Mouse (Mus musculus): Measurements from ENCODE around the gene Tmem72. TPM values are rescaled to one million over a fixed set of nuclear protein-coding genes. Genes with fewer than 3 reads are reported as not detected.

Gene Tmem72
- total and polyA plus RNA-seq, 3 experiments = 0.11 to 0.30 TPM; not detected in 1

DNA sequence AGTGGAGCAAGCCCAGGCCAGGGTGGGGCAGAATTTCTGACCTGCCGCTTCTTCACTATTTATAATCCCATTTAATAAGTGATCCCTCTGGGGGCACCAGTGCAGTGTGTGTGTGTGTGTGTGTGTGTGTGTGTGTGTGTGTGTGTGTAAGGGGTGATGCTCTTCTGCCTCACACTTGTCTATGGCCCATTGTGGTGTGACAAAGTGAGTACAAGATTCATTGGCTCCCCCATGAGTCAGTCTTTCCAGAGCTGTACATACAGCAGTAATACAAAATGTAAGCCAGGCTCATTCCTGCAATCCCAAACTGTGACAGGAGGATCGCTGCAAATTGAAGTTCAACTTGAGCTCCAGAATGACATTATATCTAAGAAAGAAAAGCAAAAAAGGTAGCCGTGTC lies 51.9 kb downstream of the Tmem72 start:
- no peaks in the 10 kb centered on the region for H3K27me3 ChIP-seq (ENCODE audit: insufficient read depth, low read length)
- TF ChIP-seq POLR2AphosphoS5 (IDR thresholded peaks at IDR 0.05; ENCODE audit: insufficient replicate concordance, low read depth, low read length) = no peak
- no peak for TF ChIP-seq TAL1 (conservative IDR thresholded peaks at IDR 0.05; ENCODE audit: low read depth, low read length)
- no peak for TF ChIP-seq GATA1 (IDR thresholded peaks at IDR 0.05; ENCODE audit: borderline replicate concordance, low read length)
- no peak for TF ChIP-seq GATA2 (IDR thresholded peaks at IDR 0.05; ENCODE audit: borderline replicate concordance, low read depth, low read length)
- TF ChIP-seq CTCF (IDR thresholded peaks at IDR 0.05; ENCODE audit: low read depth, low read length) = no peak
- DNase-seq (ENCODE audit: low spot score) (no peak), ATAC-seq (ENCODE audit: extremely low read depth, insufficient number of reproducible peaks, low FRiP score, poor library complexity, severe bottlenecking) (no peak)
- H3K4me3 ChIP-seq (ENCODE audit: low read depth, low read length) = no peak overlapping the region
- peaks cover 48% of the 10 kb centered on the region for H3K9me3 ChIP-seq (replicated peaks)
- H3K36me3 ChIP-seq (replicated peaks) = no peaks in the 10 kb centered on the region
- H3K4me1 ChIP-seq (ENCODE audit: insufficient read depth, low read depth, low read length) = no peaks in the 10 kb centered on the region

- ATAC-seq (ENCODE audit: extremely low read depth, insufficient number of reproducible peaks, low FRiP score, poor library complexity, severe bottlenecking) (no peak), DNase-seq (ENCODE audit: low spot score) (no peak)
- Histone ChIP-seq H3K4me3 (ENCODE audit: low read depth, low read length) (no peak overlapping the region), H3K4me1 (ENCODE audit: insufficient read depth, low read depth, low read length) (no peaks in the 10 kb centered on the region), H3K36me3 (replicated peaks) (no peaks in the 10 kb centered on the region), H3K9me3 (replicated peaks) (peaks cover 49% of the 10 kb centered on the region), H3K27me3 (ENCODE audit: insufficient read depth, low read length) (no peaks in the 10 kb centered on the region)
- no peak for TF ChIP-seq GATA1 (IDR thresholded peaks at IDR 0.05; ENCODE audit: borderline replicate concordance, low read length)
- no peak for TF ChIP-seq TAL1 (conservative IDR thresholded peaks at IDR 0.05; ENCODE audit: low read depth, low read length)
- TF ChIP-seq GATA2 (IDR thresholded peaks at IDR 0.05; ENCODE audit: borderline replicate concordance, low read depth, low read length) = no peak
- no peak for TF ChIP-seq CTCF (IDR thresholded peaks at IDR 0.05; ENCODE audit: low read depth, low read length)
- TF ChIP-seq POLR2AphosphoS5 (IDR thresholded peaks at IDR 0.05; ENCODE audit: insufficient replicate concordance, low read depth, low read length) = no peak
These were observed 52.7 kb downstream of the Tmem72 start for GRCm38 (mm10) chr6:116664031-116664430.

GRCm38 (mm10) chr6:116663364-116663763 lies 53.3 kb downstream of the Tmem72 start:
- TF ChIP-seq CTCF (IDR thresholded peaks at IDR 0.05; ENCODE audit: low read depth, low read length) (no peak), TAL1 (conservative IDR thresholded peaks at IDR 0.05; ENCODE audit: low read depth, low read length) (no peak), GATA2 (IDR thresholded peaks at IDR 0.05; ENCODE audit: borderline replicate concordance, low read depth, low read length) (no peak), POLR2AphosphoS5 (IDR thresholded peaks at IDR 0.05; ENCODE audit: insufficient replicate concordance, low read depth, low read length) (no peak), GATA1 (IDR thresholded peaks at IDR 0.05; ENCODE audit: borderline replicate concordance, low read length) (no peak)
- Histone ChIP-seq H3K9me3 (replicated peaks) (peaks cover 49% of the 10 kb centered on the region), H3K36me3 (replicated peaks) (no peaks in the 10 kb centered on the region), H3K4me3 (ENCODE audit: low read depth, low read length) (no peak overlapping the region), H3K27me3 (ENCODE audit: insufficient read depth, low read length) (no peaks in the 10 kb centered on the region), H3K4me1 (ENCODE audit: insufficient read depth, low read depth, low read length) (no peaks in the 10 kb centered on the region)
- ATAC-seq (ENCODE audit: extremely low read depth, insufficient number of reproducible peaks, low FRiP score, poor library complexity, severe bottlenecking) = no peak
- DNase-seq (ENCODE audit: low spot score) = no peak

DNA sequence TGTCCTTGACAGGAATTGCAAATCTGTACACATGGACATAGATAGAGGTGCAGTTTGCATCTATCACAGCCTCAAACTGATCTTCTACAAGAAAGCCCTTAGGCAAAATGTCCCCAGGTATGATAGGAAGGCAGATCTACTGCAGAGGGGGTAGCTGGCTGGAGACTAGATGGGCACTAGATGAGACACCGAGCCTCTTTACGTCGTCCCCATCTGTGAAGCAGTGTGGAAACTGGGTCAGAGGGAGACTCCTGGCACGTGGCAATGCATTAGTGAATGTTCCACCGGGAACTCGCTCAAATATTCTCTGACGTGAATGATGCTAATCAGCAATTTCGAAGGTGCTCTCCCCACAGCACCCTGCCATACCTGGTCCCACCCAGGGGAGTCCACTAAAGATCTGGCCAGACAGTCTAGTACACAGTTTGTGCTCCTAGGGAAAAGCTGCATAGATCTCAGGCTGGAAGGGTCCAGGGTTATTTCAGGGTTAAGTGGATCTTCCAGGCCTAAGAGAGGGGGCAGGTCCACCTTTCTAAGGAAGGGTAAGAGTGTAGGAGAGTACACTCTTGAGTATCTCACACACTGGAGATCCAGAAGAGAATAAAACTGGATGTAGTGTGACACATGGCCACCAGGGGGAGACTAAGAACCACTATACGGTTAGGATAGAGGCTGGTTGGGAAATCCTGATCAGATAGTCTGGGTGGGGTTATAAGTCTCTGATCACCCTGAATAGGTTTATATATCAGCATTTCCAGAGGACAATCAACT lies 62.8 kb downstream of the Tmem72 start:
- TF ChIP-seq POLR2AphosphoS5 (IDR thresholded peaks at IDR 0.05; ENCODE audit: insufficient replicate concordance, low read depth, low read length) (no peak), GATA1 (IDR thresholded peaks at IDR 0.05; ENCODE audit: borderline replicate concordance, low read length) (no peak), CTCF (IDR thresholded peaks at IDR 0.05; ENCODE audit: low read depth, low read length) (no peak), TAL1 (conservative IDR thresholded peaks at IDR 0.05; ENCODE audit: low read depth, low read length) (no peak)
- H3K27me3 ChIP-seq (ENCODE audit: insufficient read depth, low read length) = peaks cover 3% of the 10 kb centered on the region; the same call in 1 of the 2 replicates
- no peaks in the 10 kb centered on the region for H3K36me3 ChIP-seq (replicated peaks)
- no peak for DNase-seq (ENCODE audit: low spot score)
- no peaks in the 10 kb centered on the region for H3K4me1 ChIP-seq (ENCODE audit: insufficient read depth, low read depth, low read length)
- ATAC-seq (ENCODE audit: extremely low read depth, insufficient number of reproducible peaks, low FRiP score, poor library complexity, severe bottlenecking) = no peak
- H3K4me3 ChIP-seq (ENCODE audit: low read depth, low read length) = no peak overlapping the region
- H3K9me3 ChIP-seq (replicated peaks) = peaks cover 78% of the 10 kb centered on the region

- Histone ChIP-seq H3K36me3 (replicated peaks) (no peaks in the 10 kb centered on the region), H3K27me3 (ENCODE audit: insufficient read depth, low read length) (peaks cover 3% of the 10 kb centered on the region; the same call in 1 of the 2 replicates), H3K4me3 (ENCODE audit: low read depth, low read length) (no peak overlapping the region), H3K9me3 (replicated peaks) (peaks cover 76% of the 10 kb centered on the region), H3K4me1 (ENCODE audit: insufficient read depth, low read depth, low read length) (no peaks in the 10 kb centered on the region)
- DNase-seq (ENCODE audit: low spot score) = no peak
- TF ChIP-seq CTCF (IDR thresholded peaks at IDR 0.05; ENCODE audit: low read depth, low read length) = no peak
- no peak for TF ChIP-seq GATA1 (IDR thresholded peaks at IDR 0.05; ENCODE audit: borderline replicate concordance, low read length)
- TF ChIP-seq POLR2AphosphoS5 (IDR thresholded peaks at IDR 0.05; ENCODE audit: insufficient replicate concordance, low read depth, low read length) = no peak
- TF ChIP-seq GATA2 (IDR thresholded peaks at IDR 0.05; ENCODE audit: borderline replicate concordance, low read depth, low read length) = no peak
- no peak for TF ChIP-seq TAL1 (conservative IDR thresholded peaks at IDR 0.05; ENCODE audit: low read depth, low read length)
- no peak for ATAC-seq (ENCODE audit: extremely low read depth, insufficient number of reproducible peaks, low FRiP score, poor library complexity, severe bottlenecking)
These were observed 63.5 kb downstream of the Tmem72 start for GRCm38 (mm10) chr6:116653191-116653590.

DNA sequence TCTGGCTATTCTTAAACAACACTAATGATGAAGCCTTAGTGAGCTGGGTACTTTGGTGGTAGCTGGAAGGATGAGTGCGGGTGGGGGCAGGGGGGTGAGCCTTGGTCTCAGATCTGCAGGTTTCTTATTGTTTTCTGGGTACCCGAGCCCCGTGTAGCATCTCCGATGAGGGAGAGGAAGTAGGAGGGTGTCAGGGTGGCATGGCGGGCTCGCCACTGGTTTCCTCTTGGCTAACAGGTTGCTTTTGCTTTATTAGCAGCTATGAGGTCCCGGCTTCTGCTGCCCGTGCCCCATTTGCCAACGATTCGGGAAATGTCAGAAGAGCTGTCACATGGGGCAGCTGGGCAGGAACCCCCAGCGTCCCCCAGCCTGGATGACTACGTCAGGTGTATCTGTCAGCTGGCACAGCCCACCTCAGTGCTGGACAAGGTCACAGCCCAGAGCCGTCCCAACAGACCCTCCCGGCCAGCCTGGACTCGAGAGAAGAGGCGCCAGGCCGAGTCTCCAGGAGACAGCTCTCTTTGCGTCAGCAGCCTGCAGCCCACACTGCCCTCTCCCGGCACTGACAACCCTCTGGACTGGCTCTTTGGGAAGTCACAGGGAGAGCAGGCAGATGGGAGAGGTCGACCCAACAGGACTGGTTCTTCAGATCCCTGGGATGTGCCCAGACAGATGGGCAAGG lies 65.1 kb downstream of the Tmem72 start:
- ATAC-seq (ENCODE audit: extremely low read depth, insufficient number of reproducible peaks, low FRiP score, poor library complexity, severe bottlenecking) (no peak), DNase-seq (ENCODE audit: low spot score) (no peak)
- H3K27me3 ChIP-seq (ENCODE audit: insufficient read depth, low read length) = peaks cover 3% of the 10 kb centered on the region; the same call in 1 of the 2 replicates
- peaks cover 72% of the 10 kb centered on the region for H3K9me3 ChIP-seq (replicated peaks)
- no peaks in the 10 kb centered on the region for H3K4me1 ChIP-seq (ENCODE audit: insufficient read depth, low read depth, low read length)
- H3K36me3 ChIP-seq (replicated peaks) = no peaks in the 10 kb centered on the region
- TF ChIP-seq POLR2AphosphoS5 (IDR thresholded peaks at IDR 0.05; ENCODE audit: insufficient replicate concordance, low read depth, low read length) = no peak
- no peak for TF ChIP-seq CTCF (IDR thresholded peaks at IDR 0.05; ENCODE audit: low read depth, low read length)
- no peak for TF ChIP-seq GATA1 (IDR thresholded peaks at IDR 0.05; ENCODE audit: borderline replicate concordance, low read length)
- TF ChIP-seq GATA2 (IDR thresholded peaks at IDR 0.05; ENCODE audit: borderline replicate concordance, low read depth, low read length) = no peak
- no peak for TF ChIP-seq TAL1 (conservative IDR thresholded peaks at IDR 0.05; ENCODE audit: low read depth, low read length)
- H3K4me3 ChIP-seq (ENCODE audit: low read depth, low read length) = no peak overlapping the region

Measured in G1E (cell line).